Mouse (Mus musculus) heart, postnatal 0 days (tissue): ENCODE measurements around the gene Tor4a. TPM values are rescaled to one million over a fixed set of nuclear protein-coding genes. Genes with fewer than 3 reads are reported as not detected.
A peak's percentile ranks its signal among the peaks of the same experiment; 100 is the strongest.

ENCODE experiments used
- ATAC-seq: fragments of 200-750 bp; cut with Nextera tagmentation; 2 replicates; pipeline ENCODE4 v1.8.0; 2017; ENCODE audit warnings: low read depth, moderate number of reproducible peaks, moderate library complexity; ENCODE audit not compliant: insufficient read depth
- DNase-seq: peaks from one replicate; pipeline ENCODE4 v3.0.0-alpha.2; 2016; ENCODE audit warnings: low spot score
- H3K27ac ChIP-seq: fragments of 300-500 bp; sonication (generic); 2 replicates; pipeline ENCODE4 v1.5.1; 2014; ENCODE audit warnings: low read depth, mild to moderate bottlenecking
- H3K27me3 ChIP-seq: fragments of 300-500 bp; sonication (generic); 2 replicates; pipeline ENCODE4 v1.6.1; 2014; ENCODE audit warnings: low read length, mixed read lengths; ENCODE audit not compliant: control insufficient read depth, insufficient read depth
- H3K36me3 ChIP-seq: fragments of 300-500 bp; sonication (generic); replicated peaks from 2 replicates; pipeline ENCODE4 v1.6.1; 2014; ENCODE audit warnings: low read length, mixed read lengths; ENCODE audit not compliant: control insufficient read depth, insufficient read depth
- H3K4me1 ChIP-seq: fragments of 300-500 bp; sonication (generic); 2 replicates; pipeline ENCODE4 v1.6.1; 2014; ENCODE audit warnings: antibody characterized with exemption; ENCODE audit not compliant: control insufficient read depth, insufficient read depth
- H3K4me2 ChIP-seq: fragments of 300-500 bp; sonication (generic); 2 replicates; pipeline ENCODE4 v1.6.1; 2014; ENCODE audit warnings: low read depth, mild to moderate bottlenecking, low read length, moderate library complexity
- H3K4me3 ChIP-seq: fragments of 300-500 bp; sonication (generic); 2 replicates; pipeline ENCODE4 v1.5.1; 2014; ENCODE audit warnings: low read depth, low read length
- H3K9ac ChIP-seq: fragments of 300-500 bp; sonication (generic); replicated peaks from 2 replicates; pipeline ENCODE4 v1.6.1; 2014; ENCODE audit warnings: low read depth, low read length, mixed read lengths
- H3K9me3 ChIP-seq: fragments of 300-500 bp; sonication (generic); replicated peaks from 2 replicates; pipeline ENCODE4 v1.6.1; 2016; ENCODE audit warnings: low read length; ENCODE audit not compliant: control insufficient read depth
- CTCF ChIP-seq: IDR thresholded peaks from 2 replicates; pipeline ENCODE4 v1.5.1; 2016; ENCODE audit warnings: antibody characterized with exemption, control low read depth, low read depth
- EP300 ChIP-seq: IDR thresholded peaks from 2 replicates; pipeline ENCODE4 v1.6.1; 2016; ENCODE audit warnings: antibody characterized with exemption, low read depth
- WGBS: fragments of 180-500 bp; shearing (Covaris S2); extraction: QIAGEN DNeasy Blood & Tissue Kit; methylation state at CpG from one replicate; pipeline ENCODE4 v1.1.7; 2014; 5-methylcytosine and 5-hydroxymethylcytosine counted together
- polyA plus RNA-seq: library from polyadenylated mRNA; unstranded; fragments of >200 nt; fragmentation: Nextera tagmentation; extraction: Ambion mirVana; gene quantifications from 2 replicates; pipeline ENCODE4 v1.2.1, GENCODE M21; 2015
- total RNA-seq: library from RNA; depleted of rRNA; stranded (reverse); fragments of >200 nt; gene quantifications from 2 replicates; pipeline ENCODE4 v1.2.3, GENCODE M21; 2014; ENCODE audit warnings: low replicate concordance

Tor4a gene
- total and polyA plus RNA-seq, 2 experiments from 2014 or later, result 4.4 to 8.6 TPM

GRCm38 (mm10) chr2:25180973-25181890 lies 15.5 kb downstream of the Tor4a start:
- Histone ChIP-seq H3K4me3 (peak overlapping the region; percentile 62), H3K36me3 (no peaks in the 10 kb centered on the region), H3K4me1 (peaks cover 37% of the 10 kb centered on the region), H3K27ac (peak overlapping the region; percentile 86), H3K4me2 (peak overlapping the region; percentile 82), H3K27me3 (0 out of 2 replicates have a peak, but pooled peaks cover 6% of the 10 kb centered on the region), H3K9ac (peak overlapping the region; percentile 62), H3K9me3 (no peaks in the 10 kb centered on the region)
- WGBS, result under 1% methylated on average over 96 of the region's 100 CpGs
- DNase-seq, result no peak
- TF ChIP-seq CTCF (no peak), EP300 (no peak)
- peak; percentile 37 for ATAC-seq

- 0 out of 2 replicates have a peak, but pooled peaks cover 6% of the 10 kb centered on the region for H3K27me3 ChIP-seq
- no peaks in the 10 kb centered on the region for H3K9me3 ChIP-seq
- peak within 1 kb of the TSS; percentile 62 for H3K4me3 ChIP-seq
- H3K27ac ChIP-seq, result peak within 1 kb of the TSS; percentile 86
- peaks cover 38% of the 10 kb centered on the region for H3K4me1 ChIP-seq
- DNase-seq (peak; percentile 93), ATAC-seq (peak; percentile 90)
- H3K9ac ChIP-seq, result peak within 1 kb of the TSS; percentile 62
- H3K4me2 ChIP-seq, result peak within 1 kb of the TSS; percentile 82
- H3K36me3 ChIP-seq, result no peaks in the 10 kb centered on the region
- under 1% methylated on average over 34 of the region's 35 CpGs for WGBS
- TF ChIP-seq EP300, result 0 out of 2 replicates have a peak, but pooled peaks have one; percentile 62
- TF ChIP-seq CTCF, result peak; percentile 61
Observed at GRCm38 (mm10) chr2:25180478-25180903, 16.2 kb downstream of the Tor4a start, which contains the start of gene Nrarp. Nrarp (plus strand) TSS chr2:25180758.

GRCm38 (mm10) chr2:25179566-25180217 lies 17.0 kb downstream of the Tor4a start:
- H3K27me3 ChIP-seq, result 0 out of 2 replicates have a peak, but pooled peaks cover 6% of the 10 kb centered on the region
- DNase-seq, result no peak

GRCm38 (mm10) chr2:25178285-25178972 lies 18.3 kb downstream of the Tor4a start:
- Histone ChIP-seq H3K9me3 (no peaks in the 10 kb centered on the region), H3K27ac (peak overlapping the region; percentile 77), H3K4me1 (peaks cover 32% of the 10 kb centered on the region), H3K9ac (no peak overlapping the region), H3K27me3 (0 out of 2 replicates have a peak, but pooled peaks cover 6% of the 10 kb centered on the region), H3K36me3 (no peaks in the 10 kb centered on the region), H3K4me3 (no peak overlapping the region), H3K4me2 (peak overlapping the region; percentile 32; the same call in 1 of the 2 replicates)
- ATAC-seq, result no peak
- 45% methylated on average over 10 of the region's 10 CpGs for WGBS
- TF ChIP-seq EP300, result no peak
- TF ChIP-seq CTCF, result no peak
- no peak for DNase-seq

More at GRCm38 (mm10) chr2:25179566-25180217, 17.0 kb downstream of the Tor4a start:
- Histone ChIP-seq H3K4me1 (peaks cover 35% of the 10 kb centered on the region), H3K9ac (0 out of 2 replicates have a peak overlapping the region, but pooled peaks have one; percentile 35), H3K4me2 (peak overlapping the region; percentile 82), H3K36me3 (no peaks in the 10 kb centered on the region), H3K9me3 (no peaks in the 10 kb centered on the region), H3K27ac (peak overlapping the region; percentile 79), H3K4me3 (peak overlapping the region; percentile 62)
- WGBS, result 62% methylated on average over 15 of the region's 15 CpGs
- ATAC-seq, result no peak
- no peak for TF ChIP-seq CTCF
- no peak for TF ChIP-seq EP300

GRCm38 (mm10) chr2:25177685-25178084 lies 19.0 kb downstream of the Tor4a start:
- Histone ChIP-seq H3K4me1 (peaks cover 30% of the 10 kb centered on the region), H3K36me3 (no peaks in the 10 kb centered on the region), H3K9me3 (no peaks in the 10 kb centered on the region), H3K4me3 (no peak overlapping the region), H3K9ac (peak overlapping the region; percentile 14), H3K27ac (peak overlapping the region; percentile 77), H3K4me2 (peak overlapping the region; percentile 32), H3K27me3 (0 out of 2 replicates have a peak, but pooled peaks cover 6% of the 10 kb centered on the region)
- no peak for DNase-seq
- 15% methylated on average over 5 of the region's 6 CpGs for WGBS
- no peak for ATAC-seq
- no peak for TF ChIP-seq CTCF
- no peak for TF ChIP-seq EP300
